Mouse (Mus musculus) myocyte (in vitro differentiated cells): ENCODE measurements around the gene 4930402H24Rik.

ENCODE experiments used
- MYOG ChIP-seq, 3 experiments: IDR thresholded peaks; one replicate each; pipeline ENCODE4 v1.6.1; 2011; ENCODE audit warnings: control low read depth in 2 of 3, low read depth in 2 of 3, mild to moderate bottlenecking in 2 of 3; ENCODE audit not compliant: insufficient read length in 2 of 3, control insufficient read depth in 1 of 3, insufficient read depth in 1 of 3
- POLR2A ChIP-seq: IDR thresholded peaks from one replicate; pipeline ENCODE4 v1.6.1; 2011; ENCODE audit warnings: low read depth, mild to moderate bottlenecking, control low read depth, moderate library complexity; ENCODE audit not compliant: insufficient read length
- TCF3 ChIP-seq: IDR thresholded peaks from one replicate; pipeline ENCODE4 v1.6.1; 2011; ENCODE audit warnings: low read depth, control low read depth; ENCODE audit not compliant: insufficient read length

- TF ChIP-seq TCF3 (no peak), POLR2A (no peak), MYOG (IDR thresholded peaks at IDR 0.05; ENCODE audit: control insufficient read depth in 1 of 3, insufficient read depth in 1 of 3, insufficient read length in 2 of 3, low read depth in 2 of 3) (no peak)
These were observed 62.6 kb downstream of the 4930402H24Rik start for GRCm38 (mm10) chr2:130843623-130844022.
